Mouse (Mus musculus) olfactory bulb, adult 2 months (tissue): ENCODE data around the gene Cyp11a1. TPM values are rescaled to one million over a fixed set of nuclear protein-coding genes. Genes with fewer than 3 reads are reported as not detected.

ENCODE experiments used
- H3K27ac ChIP-seq: fragments of 200-500 bp; 2 replicates; pipeline ENCODE4 v1.5.1; 2012; ENCODE audit warnings: low read depth, low read length; ENCODE audit not compliant: insufficient read depth
- H3K4me1 ChIP-seq: fragments of 200-500 bp; 2 replicates; pipeline ENCODE4 v1.6.1; 2012; ENCODE audit warnings: low read length; ENCODE audit not compliant: control insufficient read depth, insufficient read depth
- H3K4me3 ChIP-seq: fragments of 200-500 bp; 2 replicates; pipeline ENCODE4 v1.5.1; 2012; ENCODE audit warnings: mild to moderate bottlenecking, low read depth, low read length, moderate library complexity; ENCODE audit not compliant: insufficient read depth
- CTCF ChIP-seq: fragments of 200-500 bp; IDR thresholded peaks from 2 replicates; pipeline ENCODE4 v1.5.1; 2012; ENCODE audit warnings: low read depth, mild to moderate bottlenecking, low read length, moderate library complexity; ENCODE audit not compliant: insufficient read depth
- POLR2A ChIP-seq: fragments of 200-500 bp; IDR thresholded peaks from 2 replicates; pipeline ENCODE4 v1.6.1; 2012; ENCODE audit warnings: mild to moderate bottlenecking, low read depth, low read length, moderate library complexity; ENCODE audit not compliant: insufficient read depth
- WGBS: fragments of 180-500 bp; shearing (Covaris S2); methylation state at CpG from one replicate; pipeline ENCODE4 v1.1.7; 2018; 5-methylcytosine and 5-hydroxymethylcytosine counted together
- polyA plus RNA-seq: library from polyadenylated mRNA; stranded (reverse); fragments of >200 nt; gene quantifications from 2 replicates; pipeline ENCODE4 v1.2.4, GENCODE M21; 2012; ENCODE audit warnings: low replicate concordance; ENCODE audit not compliant: missing spikeins, insufficient read depth, insufficient read length

Cyp11a1 gene
- polyA plus RNA-seq, 1 experiment, result not detected

- 48% methylated on average over 2 of the region's 2 CpGs for WGBS
- Histone ChIP-seq H3K4me1 (peaks cover 15% of the 10 kb centered on the region), H3K4me3 (no peak overlapping the region), H3K27ac (no peak overlapping the region)
- no peak for TF ChIP-seq CTCF
Measured at GRCm38 (mm10) chr9:58012486-58012885, 6.3 kb downstream of the Cyp11a1 start.

GRCm38 (mm10) chr9:58012935-58013334, 6.7 kb downstream of the Cyp11a1 start:
- 49% methylated on average over 2 of the region's 2 CpGs for WGBS
- no peak overlapping the region for H3K27ac ChIP-seq

GRCm38 (mm10) chr9:58014393-58015160, 8.4 kb downstream of the Cyp11a1 start:
- Histone ChIP-seq H3K4me3 (no peak overlapping the region), H3K27ac (no peak overlapping the region), H3K4me1 (peaks cover 5% of the 10 kb centered on the region)
- no peak for TF ChIP-seq POLR2A
- TF ChIP-seq CTCF, result no peak
- 77% methylated on average over 8 of the region's 8 CpGs for WGBS

More at GRCm38 (mm10) chr9:58012935-58013334, 6.7 kb downstream of the Cyp11a1 start:
- TF ChIP-seq CTCF, result no peak
- TF ChIP-seq POLR2A, result no peak
- Histone ChIP-seq H3K4me3 (no peak overlapping the region), H3K4me1 (peaks cover 15% of the 10 kb centered on the region)

- Histone ChIP-seq H3K27ac (no peak overlapping the region), H3K4me3 (no peak overlapping the region), H3K4me1 (peaks cover 5% of the 10 kb centered on the region)
- TF ChIP-seq POLR2A (no peak), CTCF (no peak)
- 87% methylated on average over 6 of the region's 6 CpGs for WGBS
Measured at GRCm38 (mm10) chr9:58015856-58016255, 9.6 kb downstream of the Cyp11a1 start.

- TF ChIP-seq POLR2A (no peak), CTCF (no peak)
- Histone ChIP-seq H3K4me3 (no peak overlapping the region), H3K4me1 (peaks cover 5% of the 10 kb centered on the region), H3K27ac (no peak overlapping the region)
- 59% methylated on average over 3 of the region's 3 CpGs for WGBS
Measured at GRCm38 (mm10) chr9:58016962-58017361, 10.8 kb downstream of the Cyp11a1 start.

GRCm38 (mm10) chr9:58018385-58018784, 12.2 kb downstream of the Cyp11a1 start:
- 91% methylated on average over 5 of the region's 5 CpGs for WGBS
- H3K4me3 ChIP-seq, result no peak overlapping the region

GRCm38 (mm10) chr9:58025995-58026394, 19.8 kb downstream of the Cyp11a1 start:
- no peak for TF ChIP-seq CTCF
- no peak for TF ChIP-seq POLR2A
- 90% methylated on average over 9 of the region's 9 CpGs for WGBS
- Histone ChIP-seq H3K4me1 (peaks cover 12% of the 10 kb centered on the region), H3K4me3 (no peak overlapping the region), H3K27ac (no peak overlapping the region)

More at GRCm38 (mm10) chr9:58018385-58018784, 12.2 kb downstream of the Cyp11a1 start:
- TF ChIP-seq CTCF (no peak), POLR2A (no peak)
- Histone ChIP-seq H3K27ac (no peak overlapping the region), H3K4me1 (no peaks in the 10 kb centered on the region)

- 23% methylated on average over 2 of the region's 2 CpGs for WGBS
- Histone ChIP-seq H3K4me3 (no peak overlapping the region), H3K4me1 (peaks cover 12% of the 10 kb centered on the region), H3K27ac (peak overlapping the region; percentile 61)
- TF ChIP-seq CTCF (no peak), POLR2A (no peak)
Measured at GRCm38 (mm10) chr9:58027426-58028180, 21.4 kb downstream of the Cyp11a1 start.

GRCm38 (mm10) chr9:58028841-58029240, 22.6 kb downstream of the Cyp11a1 start:
- peaks cover 12% of the 10 kb centered on the region for H3K4me1 ChIP-seq
- no peak overlapping the region for H3K27ac ChIP-seq
- H3K4me3 ChIP-seq, result no peak overlapping the region
- TF ChIP-seq POLR2A, result no peak
- WGBS, result 76% methylated on average over 5 of the region's 5 CpGs
